Mouse (Mus musculus) thymus, adult 2 months (tissue): Measurements from ENCODE around the gene Efna1.

Source experiments
- CTCF ChIP-seq: fragments of 200-500 bp; IDR thresholded peaks from 2 replicates; pipeline ENCODE4 v1.5.1; 2012; ENCODE audit warnings: mild to moderate bottlenecking, control low read depth, low read length, moderate library complexity, borderline replicate concordance; ENCODE audit not compliant: control insufficient read depth, poor library complexity, insufficient read depth; ENCODE audit errors: extremely low read depth
- POLR2A ChIP-seq: fragments of 200-500 bp; IDR thresholded peaks from 2 replicates; pipeline ENCODE4 v1.6.1; 2012; ENCODE audit warnings: mild to moderate bottlenecking, low read length, control low read depth, moderate library complexity; ENCODE audit not compliant: control insufficient read depth, poor library complexity, insufficient read depth; ENCODE audit errors: extremely low read depth

- TF ChIP-seq POLR2A, result no peak
- no peak for TF ChIP-seq CTCF
These were observed 55.0 kb downstream of the Efna1 start for GRCm38 (mm10) chr3:89225918-89226317.
